Mouse (Mus musculus) CD8-positive naive resting alpha-beta T cell, adult 2 months (primary cell): ENCODE results near the gene Ric8b.

Experiments
- DNase-seq, 2 experiments: peaks; one replicate each; pipeline ENCODE4 v3.0.0; 2022; ENCODE audit warnings: low read depth in 2 of 2, low spot score in 2 of 2

The Ric8b gene

DNA sequence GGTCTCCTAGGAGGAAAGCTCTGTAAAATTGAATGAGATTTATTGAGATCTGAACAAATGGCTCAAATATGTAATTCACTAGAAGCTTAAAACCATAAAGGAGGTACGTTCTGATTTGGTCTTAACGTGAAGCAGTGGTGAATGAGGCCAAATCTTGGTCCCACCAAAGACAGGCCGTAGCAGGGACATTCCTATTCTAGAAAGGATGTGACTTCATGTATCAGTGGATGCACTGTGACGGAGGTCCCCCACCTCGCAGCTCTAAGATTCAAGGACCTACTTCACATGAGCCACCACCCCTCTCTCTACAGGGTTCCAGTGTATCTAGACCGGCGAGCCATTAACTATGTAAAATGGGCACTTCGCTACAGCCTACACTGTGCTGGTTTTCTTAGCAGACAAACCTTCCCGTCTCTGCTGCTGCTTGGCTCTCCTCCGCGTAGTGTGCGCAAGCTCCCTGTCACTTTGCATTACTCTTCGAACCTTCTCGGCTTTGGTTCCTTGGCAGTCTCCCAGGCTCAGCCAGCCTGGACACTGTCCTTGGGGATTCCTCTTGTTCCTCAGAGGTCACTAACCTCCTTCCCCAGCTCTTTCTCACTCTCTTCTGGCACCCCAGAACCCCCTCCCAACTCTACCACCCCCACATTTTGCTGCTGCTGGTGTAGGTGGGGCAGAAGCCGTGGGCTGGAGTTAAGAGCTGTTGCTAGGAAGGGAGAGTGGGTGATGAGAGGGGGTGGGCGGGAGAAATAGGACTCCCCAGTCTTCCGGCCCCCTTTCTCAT is 8.2 kb upstream of the Ric8b start:
- no peak for DNase-seq

DNA sequence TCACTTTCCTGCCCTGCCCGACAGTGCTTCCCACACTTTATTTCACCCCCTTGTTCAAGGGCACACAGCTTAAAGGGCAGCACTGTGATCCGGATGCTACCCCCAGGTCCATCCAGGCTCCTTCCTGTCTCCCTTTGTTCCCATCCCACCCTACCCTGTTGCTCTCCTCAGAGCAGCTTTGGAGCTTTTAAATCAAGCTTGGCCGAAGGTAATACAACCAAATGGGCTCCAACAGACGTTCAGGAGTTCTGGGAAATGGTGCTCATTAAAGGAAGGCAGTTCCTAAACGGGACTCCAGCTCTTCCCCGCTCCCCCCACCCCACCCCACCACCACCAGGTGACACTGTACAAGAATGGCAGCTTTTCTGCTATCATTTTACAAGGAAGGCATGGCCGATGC is 7.2 kb upstream of the Ric8b start:
- DNase-seq, result no peak

DNA sequence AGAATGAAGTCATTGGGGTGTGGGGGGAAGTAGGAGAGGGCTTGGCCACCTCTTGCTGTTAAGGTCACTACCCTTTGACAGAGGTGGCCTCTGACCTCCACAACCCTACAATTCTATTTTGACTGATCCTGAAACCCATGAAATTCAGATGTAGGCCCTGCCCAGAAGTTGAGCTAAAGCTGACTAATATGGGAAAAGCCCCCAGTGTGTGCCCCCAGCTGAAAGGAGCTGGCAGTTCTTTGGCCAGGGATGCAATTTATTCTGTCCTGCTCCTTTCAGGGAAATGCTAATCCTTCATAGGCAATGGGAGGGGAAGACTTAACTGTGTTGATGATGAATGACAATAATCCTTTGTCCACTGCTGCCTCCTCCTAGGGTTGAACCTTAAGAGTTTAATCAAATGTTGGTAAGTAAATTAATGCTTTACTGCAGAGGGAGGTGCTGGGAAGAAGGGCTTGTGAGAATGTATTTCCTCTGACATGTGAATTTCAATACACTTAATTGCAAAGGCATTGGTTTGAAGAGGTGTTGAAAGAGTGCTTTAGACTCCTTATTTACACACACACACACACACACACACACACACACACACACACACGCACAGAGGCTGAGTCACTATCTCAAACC is 6.5 kb upstream of the Ric8b start:
- DNase-seq, result no peak

DNA sequence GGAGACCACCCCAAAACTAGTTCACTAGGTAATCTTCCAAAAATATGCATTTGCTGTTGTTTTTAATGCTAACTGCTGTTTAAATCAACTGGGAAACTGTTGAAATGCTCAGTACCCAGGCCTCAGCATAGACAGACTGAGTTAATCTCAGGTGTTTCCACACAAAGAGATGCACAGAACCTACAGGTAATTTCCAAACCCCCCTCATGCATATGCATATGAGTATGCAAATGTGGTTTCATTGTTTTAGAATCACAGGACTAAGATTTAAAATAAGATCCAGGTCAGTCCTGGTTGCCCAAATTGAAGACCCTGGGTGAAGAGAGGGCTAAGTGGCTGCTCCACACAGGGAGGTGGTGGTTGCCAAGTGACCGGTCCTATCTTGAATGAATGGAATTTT is 4.3 kb upstream of the Ric8b start:
- DNase-seq, result no peak

DNA sequence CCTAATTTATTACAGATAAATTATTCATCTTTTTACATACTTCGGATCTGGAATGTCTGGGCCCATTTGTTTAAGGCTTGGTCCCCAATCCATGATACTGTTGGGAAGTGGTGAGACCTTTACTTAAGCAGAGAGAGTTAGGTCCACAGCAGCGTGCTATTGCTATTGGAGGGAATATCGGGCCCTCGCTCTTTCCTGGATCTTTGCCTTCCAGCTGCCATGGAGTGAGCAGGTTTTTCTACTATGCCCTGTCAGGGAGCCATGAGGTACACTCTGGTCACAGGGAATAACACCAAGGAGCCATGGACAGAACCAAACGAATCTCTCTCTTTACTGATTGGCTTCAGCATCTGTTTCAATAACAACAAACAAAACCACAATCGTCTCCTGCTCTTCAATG is 1.9 kb upstream of the Ric8b start:
- DNase-seq, result no peak

DNA sequence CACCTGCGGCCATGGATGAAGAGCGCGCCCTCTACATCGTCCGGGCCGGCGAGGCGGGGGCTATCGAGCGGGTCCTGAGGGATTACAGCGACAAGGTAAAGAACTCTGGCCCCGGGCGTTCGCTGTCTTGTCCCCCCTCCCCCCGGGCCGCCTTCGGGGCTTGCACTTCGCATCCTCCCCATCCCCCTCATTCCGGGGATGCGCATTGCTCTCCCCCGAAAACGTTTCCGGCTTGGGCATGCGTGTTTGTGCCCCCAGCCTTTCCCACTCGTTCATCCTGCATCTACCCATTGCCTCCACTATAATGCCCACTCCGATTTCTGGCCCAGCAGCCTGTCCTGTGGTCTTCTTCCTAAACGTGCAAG is 297 bp downstream of the Ric8b start:
- no peak for DNase-seq

DNA sequence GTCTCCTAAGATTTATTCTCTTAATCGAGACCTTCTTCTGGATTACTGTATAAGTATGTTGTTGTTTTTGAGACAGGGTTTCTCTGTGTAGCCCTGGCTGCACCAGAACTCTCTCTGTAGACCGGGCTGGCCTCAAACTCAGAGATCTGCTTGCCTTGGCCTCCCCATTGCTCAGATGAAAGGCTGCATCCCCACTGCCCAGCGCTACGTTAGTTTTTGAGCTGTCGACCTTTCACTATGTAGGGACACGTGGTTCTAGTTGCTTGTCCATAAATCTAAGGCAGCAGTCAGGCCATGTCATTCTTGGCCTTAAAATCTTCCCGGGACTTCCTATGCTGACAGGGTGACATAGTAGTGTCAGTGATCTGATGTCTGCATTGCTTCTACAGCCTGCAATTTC is 8.9 kb downstream of the Ric8b start:
- DNase-seq, result no peak

DNA sequence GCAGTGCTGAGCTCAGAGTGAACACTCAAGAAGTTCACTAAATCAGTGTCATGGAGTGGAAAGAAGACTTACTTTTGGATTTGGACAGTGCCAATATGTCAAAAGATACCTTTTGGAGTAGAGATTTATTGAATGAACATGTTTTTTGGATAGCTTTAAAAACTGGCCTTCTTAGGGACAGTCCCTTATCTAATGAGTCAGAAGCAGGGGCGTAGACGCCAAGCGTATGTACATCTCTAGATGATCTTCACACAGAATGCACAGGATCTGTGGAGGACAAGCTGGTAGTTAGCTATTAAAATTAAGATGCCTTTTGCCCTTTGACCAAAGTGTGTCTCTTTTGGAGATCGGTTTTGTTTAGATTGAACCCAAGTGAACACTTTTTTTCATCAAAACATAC is 9.5 kb downstream of the Ric8b start:
- DNase-seq, result no peak

DNA sequence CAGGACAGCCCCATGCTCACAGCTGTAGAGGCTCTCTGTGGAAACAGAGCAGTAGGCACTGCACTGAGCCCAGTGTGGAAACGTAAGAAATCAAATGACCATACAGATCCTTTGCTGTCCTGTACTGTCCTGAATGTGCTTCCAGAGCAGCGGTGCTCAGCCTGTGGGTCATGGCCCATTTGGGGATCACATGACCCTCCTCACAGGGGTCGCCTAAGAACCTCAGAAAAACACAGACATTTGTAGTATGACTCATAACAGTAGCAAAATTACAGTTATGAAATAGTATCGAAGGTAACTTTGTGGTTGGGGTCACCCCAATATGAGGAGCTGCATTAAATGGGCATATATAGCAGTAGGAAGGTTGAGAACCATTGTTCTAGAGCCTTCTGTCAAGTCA is 11.0 kb downstream of the Ric8b start:
- DNase-seq, result no peak

DNA sequence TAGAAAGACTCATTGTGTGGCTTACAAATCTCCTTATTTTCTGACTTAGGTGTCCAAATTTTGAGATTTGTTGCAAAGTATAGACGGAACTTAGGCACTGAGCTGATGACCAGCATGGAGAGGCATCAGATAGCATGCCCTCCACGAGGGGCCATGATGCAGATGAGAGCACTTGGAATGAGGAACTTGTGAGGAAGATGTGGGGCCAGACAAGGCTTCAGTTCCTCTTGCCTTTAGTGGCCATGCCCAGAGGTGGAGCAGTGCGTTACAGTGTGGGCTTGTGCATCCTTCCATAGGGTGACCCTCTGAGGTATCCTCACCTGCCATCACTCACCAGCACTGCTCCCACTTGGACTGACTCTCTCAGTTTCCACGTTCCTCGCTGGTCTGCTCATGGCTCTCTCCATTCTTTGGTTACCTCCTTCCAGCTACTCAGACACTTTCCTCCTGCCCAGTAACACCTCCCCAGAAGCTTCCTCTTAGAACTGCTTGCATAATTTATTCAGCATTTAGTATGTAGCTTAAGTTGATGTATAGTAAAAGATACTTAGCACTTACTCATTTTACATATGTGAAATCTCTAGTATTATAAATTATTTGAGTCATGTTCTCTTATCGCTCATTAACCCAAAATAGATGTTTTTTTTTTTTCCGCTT is 18.3 kb downstream of the Ric8b start:
- no peak for DNase-seq

DNA sequence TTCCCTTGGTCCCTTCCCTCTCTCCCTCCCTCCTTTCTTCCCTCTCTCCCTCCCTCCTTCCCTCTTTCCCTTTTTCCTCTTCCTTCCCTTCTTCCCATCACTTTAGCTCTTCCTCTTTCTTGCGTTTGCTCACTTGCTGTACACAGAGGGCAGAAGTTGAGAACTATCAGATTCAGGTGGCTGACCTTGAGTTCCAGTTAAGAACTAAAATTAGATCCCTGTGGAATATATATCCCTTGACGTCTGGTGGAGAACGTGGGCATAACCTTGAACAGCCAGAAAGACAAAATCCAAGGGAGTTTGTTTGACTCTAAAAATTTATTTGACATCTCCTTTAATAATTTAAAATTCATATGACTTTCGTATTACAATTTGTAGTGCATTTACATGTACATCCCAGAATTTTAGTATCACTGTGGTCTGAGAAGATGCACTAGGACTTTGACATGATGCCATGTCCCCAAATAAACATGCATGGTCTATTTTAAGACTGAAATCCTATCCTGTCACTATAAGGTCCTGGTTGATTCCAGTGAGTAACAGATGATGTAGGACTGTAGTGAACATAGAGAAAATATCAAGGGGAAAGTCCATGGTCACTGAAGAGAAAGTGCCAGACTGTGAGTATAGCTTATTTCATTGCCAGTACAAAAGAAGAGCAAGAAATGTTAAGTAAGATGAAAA is 19.6 kb downstream of the Ric8b start:
- DNase-seq, result no peak

DNA sequence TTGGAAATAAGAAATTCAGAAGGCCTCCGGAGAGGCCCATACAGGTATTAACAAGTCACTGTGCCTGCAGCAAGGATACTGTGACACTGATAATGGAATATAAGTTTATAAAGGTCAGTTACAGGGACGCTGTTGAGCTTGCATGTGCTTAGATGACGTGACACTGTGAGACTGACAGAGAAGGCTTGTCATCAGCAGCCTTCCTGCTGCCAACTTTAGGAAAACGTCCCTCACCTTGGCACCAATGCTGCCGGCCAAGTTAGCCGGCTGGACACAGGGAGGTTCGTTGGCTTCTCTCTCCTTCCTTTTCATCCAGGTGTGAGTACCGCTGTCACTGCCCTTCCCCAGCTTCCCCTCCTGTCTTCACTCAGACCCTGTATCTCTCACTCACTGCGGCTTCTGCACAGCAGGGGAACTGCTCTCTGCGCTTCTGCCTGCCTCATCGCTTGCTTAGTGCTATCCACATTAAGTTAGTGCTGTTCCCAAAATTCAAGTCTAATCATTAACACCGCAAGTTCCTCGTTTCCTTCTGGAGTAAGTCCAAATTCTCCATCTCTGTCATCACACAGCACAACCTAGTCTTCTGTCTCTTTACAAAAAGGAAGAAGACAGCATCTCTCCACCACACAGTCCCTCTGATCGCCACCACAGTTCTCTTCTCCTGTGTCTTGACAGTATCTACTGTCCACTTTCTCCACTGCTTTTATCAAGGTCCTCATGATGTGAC is 20.8 kb downstream of the Ric8b start:
- no peak for DNase-seq

DNA sequence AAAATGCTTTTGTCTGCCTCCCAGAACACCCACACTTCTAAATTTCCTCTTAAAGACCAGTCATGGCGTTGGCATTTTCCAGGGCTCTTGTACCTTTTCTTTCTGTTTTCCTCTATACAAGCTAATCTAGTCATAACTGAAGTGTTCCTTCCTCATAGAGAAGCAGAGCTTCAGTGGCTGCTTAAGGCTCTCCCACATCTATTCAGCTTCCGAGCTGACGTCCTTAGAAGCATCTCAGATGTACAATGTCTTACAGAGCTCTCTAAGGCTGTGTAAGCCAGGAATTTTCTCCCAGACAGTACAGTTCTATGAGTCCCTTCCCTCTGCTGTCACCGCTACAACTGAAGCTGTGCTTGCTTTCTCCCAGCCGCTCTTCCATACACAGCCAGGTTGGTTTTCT is 21.5 kb downstream of the Ric8b start:
- DNase-seq, result no peak

DNA sequence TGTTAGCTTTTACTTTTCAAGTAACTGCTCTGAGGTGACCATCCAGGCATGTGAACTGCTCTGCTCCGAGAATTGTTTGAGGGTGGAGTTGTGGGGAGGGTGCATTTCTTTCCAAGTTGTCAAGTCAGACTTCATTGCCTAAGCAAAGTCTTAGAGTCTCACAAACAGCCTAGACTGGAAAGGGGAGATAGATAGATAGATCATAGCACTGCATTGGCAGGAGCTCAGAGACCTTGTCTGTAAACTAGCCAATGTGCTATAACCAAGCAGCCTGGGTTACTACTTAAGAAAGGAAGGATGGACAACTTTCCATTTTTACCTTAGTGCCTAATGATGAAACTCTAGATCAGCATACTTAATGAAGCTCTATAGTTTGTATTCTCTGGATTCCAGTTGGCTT is 22.9 kb downstream of the Ric8b start:
- no peak for DNase-seq

DNA sequence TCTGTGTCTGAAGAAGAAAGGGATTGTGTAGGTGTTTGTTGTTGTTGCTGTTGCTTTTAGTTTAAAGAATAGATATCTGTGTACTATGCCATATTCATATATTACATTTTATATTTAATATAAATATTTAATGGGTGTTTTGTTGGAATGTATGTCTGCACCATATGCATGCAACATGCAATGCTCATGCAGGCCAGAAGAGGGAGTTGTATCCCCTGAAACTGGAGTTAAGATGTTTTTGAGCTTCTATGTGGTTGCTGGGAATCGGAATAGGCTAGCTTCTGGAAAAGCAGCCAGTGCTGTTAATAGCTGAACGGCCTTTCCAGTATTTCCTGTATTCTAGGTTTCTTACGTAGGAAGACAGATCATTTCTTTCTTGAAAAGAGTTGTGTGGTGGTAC is 28.3 kb downstream of the Ric8b start:
- DNase-seq, result no peak

DNA sequence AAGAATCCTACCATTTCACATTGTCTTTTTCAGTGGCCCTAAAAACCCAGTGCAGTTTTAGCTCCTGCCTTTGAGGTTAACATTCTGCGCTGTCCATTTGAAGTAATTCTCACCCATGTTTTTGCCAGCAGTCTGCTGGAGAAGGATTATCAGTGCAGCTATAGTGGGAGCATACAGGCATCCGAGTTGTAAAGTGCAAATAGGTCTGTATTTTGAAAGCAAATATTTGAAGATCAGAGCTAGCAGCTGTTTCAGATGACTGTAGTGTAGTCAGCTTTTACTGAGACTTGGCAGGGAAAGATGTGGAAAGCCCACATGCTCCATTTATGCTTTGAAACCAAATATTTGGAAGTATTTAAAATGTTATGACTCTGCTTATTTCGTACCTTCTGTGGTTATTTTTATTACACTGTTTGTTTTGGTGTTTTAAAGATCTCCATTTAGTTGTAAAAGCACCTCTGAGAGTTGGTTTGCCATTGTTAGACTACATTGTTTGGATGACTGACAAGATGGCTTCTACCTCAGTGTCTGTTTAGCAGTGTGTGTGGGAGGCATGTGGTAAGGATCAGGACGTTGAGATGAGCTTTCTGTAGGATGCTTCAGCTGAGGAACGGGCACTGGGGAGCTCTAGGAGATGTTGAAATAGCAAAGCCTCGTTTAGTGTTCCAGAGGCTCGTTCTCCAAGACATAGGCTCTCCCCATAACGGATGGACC is 31.7 kb downstream of the Ric8b start:
- DNase-seq, result no peak

DNA sequence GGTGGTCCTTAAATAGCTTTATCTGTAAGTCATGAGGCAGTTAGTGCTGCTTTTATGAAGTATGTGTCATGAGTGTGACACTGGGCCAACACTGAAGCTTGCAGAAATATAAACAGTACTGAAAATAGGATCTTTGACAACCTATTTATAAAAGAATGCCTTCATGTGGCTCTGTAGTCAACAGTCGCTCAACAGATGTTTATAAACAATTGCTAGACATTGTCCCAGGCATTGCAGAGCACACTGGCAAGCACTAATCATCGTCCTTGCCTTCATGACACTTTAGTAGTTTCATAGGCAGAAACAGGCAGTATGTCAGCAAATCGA is 32.2 kb downstream of the Ric8b start:
- no peak for DNase-seq

DNA sequence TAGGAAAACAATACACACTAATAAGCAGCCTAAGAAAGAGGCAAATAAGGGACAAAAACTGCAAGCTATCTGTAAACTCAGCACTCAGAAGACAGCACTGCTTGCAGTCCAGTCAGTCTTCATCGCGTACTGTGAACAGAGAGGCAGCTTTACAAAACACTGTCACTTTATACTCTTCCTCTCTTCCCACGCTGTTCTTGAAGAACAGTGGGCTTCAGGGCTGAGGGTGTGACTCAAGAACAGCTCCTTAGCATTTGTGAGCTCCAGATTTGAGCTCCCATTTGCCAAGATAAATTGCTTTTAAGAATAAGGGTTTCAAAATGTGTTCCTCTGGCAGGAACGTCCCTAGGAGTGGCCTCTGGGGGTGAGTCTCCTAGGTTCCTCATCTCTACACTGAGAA is 33.0 kb downstream of the Ric8b start:
- no peak for DNase-seq

DNA sequence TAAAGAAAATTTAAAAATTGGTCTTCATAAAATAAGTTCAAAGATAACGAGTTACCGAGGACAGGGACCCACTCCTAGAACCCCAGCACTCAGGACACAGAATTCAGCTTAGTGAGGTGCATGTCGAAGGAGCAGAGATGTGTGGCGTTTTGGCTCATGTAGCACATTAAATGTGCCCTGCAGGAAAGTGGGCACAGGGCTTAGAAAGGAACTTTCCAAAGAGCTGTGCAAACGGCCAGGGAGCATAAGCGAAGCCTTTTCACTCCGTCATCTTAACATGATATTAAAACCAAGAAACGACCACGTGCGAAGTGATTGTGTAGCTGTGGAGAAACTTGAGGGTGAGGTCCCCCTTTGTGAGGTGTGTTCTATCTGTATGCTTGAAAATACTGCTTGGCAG is 36.8 kb downstream of the Ric8b start:
- no peak for DNase-seq

DNA sequence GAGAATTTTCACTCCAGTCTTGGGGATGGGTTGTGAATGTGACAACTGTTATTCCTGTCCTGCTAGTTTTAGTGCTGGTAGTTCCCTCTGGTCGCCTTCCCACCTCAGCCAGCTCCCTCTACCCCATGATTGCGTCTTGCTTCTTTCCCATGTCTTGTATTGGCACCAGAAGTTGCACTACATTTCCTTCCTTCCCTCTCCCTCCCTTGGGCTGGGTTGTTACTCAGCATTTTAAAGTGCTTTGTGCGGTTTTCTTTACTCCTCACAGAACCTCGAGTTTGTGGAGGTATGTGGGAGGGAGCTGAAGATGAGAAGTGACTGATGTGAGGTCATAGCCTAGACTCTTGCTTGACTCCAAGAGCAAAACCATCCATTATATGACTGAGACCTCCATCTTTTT is 38.8 kb downstream of the Ric8b start:
- DNase-seq, result no peak

DNA sequence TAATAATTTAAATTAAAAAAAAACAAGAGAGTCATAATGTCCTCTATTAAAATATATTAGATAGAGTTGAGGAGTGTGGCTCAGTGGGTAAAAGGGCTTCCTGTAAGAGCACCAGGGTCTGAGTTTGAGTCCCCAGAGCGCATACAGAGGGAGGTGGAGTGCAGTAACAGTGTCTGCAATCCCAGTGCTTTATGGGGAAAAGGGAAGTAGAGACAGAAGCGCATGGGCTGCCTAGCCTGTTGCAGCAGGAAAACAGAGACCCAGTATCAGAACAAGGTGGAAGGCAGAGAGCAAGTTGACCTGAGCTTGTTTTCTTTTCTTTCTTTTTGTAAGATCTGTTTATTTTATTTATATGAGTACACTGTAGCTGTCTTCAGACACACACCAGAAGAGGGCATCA is 41.2 kb downstream of the Ric8b start:
- DNase-seq, result no peak
